Mouse (Mus musculus): ENCODE data around the gene Cln3.

- TF ChIP-seq POLR2A (IDR thresholded peaks at IDR 0.05; ENCODE audit: low read depth, low read length) (no peak), CTCF (conservative IDR thresholded peaks at IDR 0.05; ENCODE audit: insufficient read depth, insufficient read length, low read depth, low read length) (no peak)
Observed at GRCm38 (mm10) chr7:126606611-126607010, 21.0 kb upstream of the Cln3 start.

Measured in kidney, adult 2 months (tissue).